Mouse (Mus musculus): Measurements from ENCODE around the gene Gm45062.

DNA sequence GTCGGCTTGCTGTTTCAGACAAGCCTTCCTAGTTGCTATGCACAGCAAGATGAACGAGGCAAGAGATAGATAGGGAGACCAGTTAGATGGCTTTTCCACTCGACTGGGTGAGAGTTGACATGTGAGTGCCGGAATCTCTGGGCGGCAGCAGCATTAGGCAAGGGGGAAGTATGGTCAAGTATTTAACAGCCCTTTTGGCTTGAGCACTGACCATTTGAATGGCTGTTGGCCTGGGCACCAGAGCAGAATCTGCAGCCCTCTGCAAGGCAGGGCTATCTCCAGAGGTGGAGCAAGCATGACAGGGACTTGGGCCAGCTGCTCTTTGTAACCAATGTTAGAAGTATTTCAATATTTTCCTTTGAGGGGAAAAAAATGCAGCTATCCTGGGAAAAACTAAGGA lies 213.7 kb downstream of the Gm45062 start:
- no peak for TF ChIP-seq CTCF (IDR thresholded peaks at IDR 0.05; ENCODE audit: borderline replicate concordance, control insufficient read depth, extremely low read depth, insufficient read depth, low read length, poor library complexity)
- no peak for TF ChIP-seq POLR2A (IDR thresholded peaks at IDR 0.05; ENCODE audit: control insufficient read depth, extremely low read depth, insufficient read depth, low read length, poor library complexity)

Data from thymus, adult 2 months (tissue).